Comparison of ENCODE assay signal across 8 mouse cellular contexts in the genomic region with DNA sequence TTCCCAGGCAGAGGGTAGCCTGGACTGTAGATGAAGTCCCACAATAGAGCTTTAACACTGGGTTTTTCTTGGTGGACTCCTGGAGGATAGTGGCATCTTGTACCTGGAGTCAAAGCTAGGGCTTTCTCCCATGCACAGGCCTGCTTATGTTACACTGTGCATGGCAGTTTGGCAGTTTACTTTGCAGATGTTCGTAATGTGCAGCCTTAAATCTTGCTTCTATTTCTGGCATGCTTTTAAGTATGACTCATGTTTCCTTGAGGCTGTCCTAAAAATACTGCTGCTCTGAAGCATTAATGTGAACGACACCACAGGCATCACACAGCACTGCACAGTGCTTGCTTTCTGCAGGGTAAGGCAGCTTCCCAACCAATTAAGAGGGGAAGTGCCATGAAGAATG. TPM values are rescaled to one million over a fixed set of nuclear protein-coding genes. Genes with fewer than 3 reads are reported as not detected.
A peak's percentile ranks its signal among the peaks of the same experiment; 100 is the strongest.
DNase-seq lines count a peak whose midpoint lies in the region.

No protein-coding gene starts in this region.

- DNase-seq in layer of hippocampus, adult 11-12 months (ENCODE audit: low spot score) = peak; percentile 19
- no peak for DNase-seq in layer of hippocampus, adult 9-10 months (ENCODE audit: low spot score)
- peak; percentile 54 for DNase-seq in Muller cell, postnatal 12 days (ENCODE audit: inconsistent ontology term)
- DNase-seq in frontal cortex, postnatal 10 days (ENCODE audit: low spot score in 2 of 2) = peak; percentile 16 to 31
- DNase-seq in kidney, postnatal 14 days = peak; percentile 47
- DNase-seq in skeletal muscle tissue, adult 2 months (ENCODE audit: low read depth, low spot score) = peak; percentile 76
- DNase-seq in urinary bladder, adult 18-20 months (ENCODE audit: low spot score in 2 of 2) = no peak
- DNase-seq in urinary bladder, adult 2 months (ENCODE audit: low spot score) = no peak

RNA-seq across cellular contexts. Expression of a gene that starts 51.9 kb away (rescaled TPM):
- polyA plus RNA-seq in urinary bladder, adult 2 months (2012; rRNA removed) = 23.9 and 28.6 TPM in 2 replicates

Comparison
In these comparisons a context has a peak if more than half of its experiments do, and no peak if none do; other contexts are left out.
1. DNase-seq: peak in layer of hippocampus, adult 11-12 months (single experiment), Muller cell, postnatal 12 days (single experiment), frontal cortex, postnatal 10 days (2 of 2), kidney, postnatal 14 days (single experiment) and skeletal muscle tissue, adult 2 months (single experiment); none in layer of hippocampus, adult 9-10 months (single experiment), urinary bladder, adult 18-20 months (0 of 2) and urinary bladder, adult 2 months (single experiment).